Mouse (Mus musculus): Measurements from ENCODE around the gene Adrm1.

Adrm1 gene

GRCm38 (mm10) chr2:180219145-180219943 lies 48.1 kb downstream of the Adrm1 start:
- no peak for DNase-seq

- DNase-seq = no peak
These were observed 48.9 kb downstream of the Adrm1 start for GRCm38 (mm10) chr2:180220165-180220564.

- DNase-seq = no peak
These were observed 49.8 kb downstream of the Adrm1 start for GRCm38 (mm10) chr2:180221051-180221450.

- no peak for DNase-seq
These were observed 51.0 kb downstream of the Adrm1 start for GRCm38 (mm10) chr2:180222250-180222649.

- DNase-seq = no peak
These were observed 53.4 kb downstream of the Adrm1 start for GRCm38 (mm10) chr2:180224647-180225043.

GRCm38 (mm10) chr2:180225044-180225761 lies 53.9 kb downstream of the Adrm1 start:
- DNase-seq = no peak
